Mouse (Mus musculus) ES-CJ7 (cell line): ENCODE measurements at regions not wholly inside any gene's neighbourhood (a gene's known extent, or its start where the extent isn't known, plus 50 kb on each side); places are given as distances from the start of the nearest gene placed in this dataset.
"Not testable (repeated sequence)": the region's sequence is repeated elsewhere in the genome, so short reads cannot be mapped to it uniquely, and the experiment has no call there.

Experiments used
- DNase-seq: peaks from one replicate; pipeline ENCODE4 v3.0.0; 2011; ENCODE audit warnings: low read depth, low spot score

DNA sequence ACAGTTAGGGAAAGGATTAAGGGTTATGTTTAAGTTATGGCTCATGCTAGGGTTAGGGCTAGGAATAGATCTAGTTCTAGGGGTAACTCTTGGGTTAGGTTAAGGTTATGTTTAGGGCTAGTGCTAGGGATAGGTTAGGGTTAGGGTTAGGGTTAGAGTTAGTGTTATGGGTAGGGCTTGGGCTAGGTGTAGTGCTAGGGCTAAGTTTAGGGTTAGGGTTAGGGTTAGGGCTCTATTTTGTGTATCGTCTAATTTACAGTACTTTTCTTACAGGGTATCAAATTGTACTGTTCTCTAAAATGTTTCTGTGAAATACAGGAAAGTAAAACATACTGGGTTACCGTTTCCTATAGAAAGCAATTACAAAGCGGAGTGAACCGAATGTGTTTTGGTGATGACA, 64.8 kb downstream of the Ptchd3 start:
- no peak for DNase-seq

DNA sequence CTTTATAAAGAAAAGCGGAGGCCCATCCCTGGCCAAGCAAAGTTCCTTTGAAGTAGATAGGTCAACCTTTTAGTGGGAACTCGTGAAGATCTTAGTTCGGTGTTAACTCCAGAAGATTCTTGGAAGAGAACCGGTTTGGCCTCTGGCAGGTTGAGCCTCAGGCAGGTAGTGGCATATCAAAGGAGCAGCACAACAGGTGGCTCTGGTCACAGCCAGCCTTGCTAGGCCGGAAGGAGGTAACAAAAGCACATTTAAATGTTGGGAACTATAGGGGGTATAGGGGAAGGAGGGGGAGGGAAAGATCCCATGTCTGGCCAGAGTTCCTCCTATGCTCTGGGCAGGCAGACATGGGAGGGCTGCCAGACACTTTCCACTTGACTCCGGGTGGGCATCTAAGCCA, 74.3 kb downstream of the Ptchd3 start:
- DNase-seq = peak; percentile 8

GRCm38 (mm10) chr11:121924631-121925030, 94.6 kb downstream of the Ptchd3 start:
- peak; percentile 27 for DNase-seq

DNA sequence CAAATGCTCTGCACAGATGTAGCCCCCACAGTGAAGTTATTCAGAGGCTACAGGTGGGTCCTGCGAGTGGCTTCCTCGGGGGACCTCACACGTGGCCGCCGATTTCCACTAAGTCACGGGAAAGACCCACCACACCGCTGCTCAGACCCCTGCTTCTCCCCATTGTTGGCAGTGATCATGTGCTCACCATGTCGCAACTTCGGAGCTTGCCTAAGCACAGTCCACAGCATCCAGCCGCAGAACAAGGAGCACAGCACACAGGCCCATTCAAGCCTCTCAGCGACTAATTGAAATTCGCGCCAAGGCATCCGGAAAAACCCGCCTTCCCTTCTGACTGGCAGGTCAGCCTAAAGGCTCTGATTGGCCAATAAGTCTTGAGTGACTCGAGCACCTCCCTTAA, 95.0 kb downstream of the Ptchd3 start:
- DNase-seq = peak; percentile 35

- peak; percentile 80 for DNase-seq
Measured at GRCm38 (mm10) chr11:121951726-121952125, 121.7 kb downstream of the Ptchd3 start.

DNA sequence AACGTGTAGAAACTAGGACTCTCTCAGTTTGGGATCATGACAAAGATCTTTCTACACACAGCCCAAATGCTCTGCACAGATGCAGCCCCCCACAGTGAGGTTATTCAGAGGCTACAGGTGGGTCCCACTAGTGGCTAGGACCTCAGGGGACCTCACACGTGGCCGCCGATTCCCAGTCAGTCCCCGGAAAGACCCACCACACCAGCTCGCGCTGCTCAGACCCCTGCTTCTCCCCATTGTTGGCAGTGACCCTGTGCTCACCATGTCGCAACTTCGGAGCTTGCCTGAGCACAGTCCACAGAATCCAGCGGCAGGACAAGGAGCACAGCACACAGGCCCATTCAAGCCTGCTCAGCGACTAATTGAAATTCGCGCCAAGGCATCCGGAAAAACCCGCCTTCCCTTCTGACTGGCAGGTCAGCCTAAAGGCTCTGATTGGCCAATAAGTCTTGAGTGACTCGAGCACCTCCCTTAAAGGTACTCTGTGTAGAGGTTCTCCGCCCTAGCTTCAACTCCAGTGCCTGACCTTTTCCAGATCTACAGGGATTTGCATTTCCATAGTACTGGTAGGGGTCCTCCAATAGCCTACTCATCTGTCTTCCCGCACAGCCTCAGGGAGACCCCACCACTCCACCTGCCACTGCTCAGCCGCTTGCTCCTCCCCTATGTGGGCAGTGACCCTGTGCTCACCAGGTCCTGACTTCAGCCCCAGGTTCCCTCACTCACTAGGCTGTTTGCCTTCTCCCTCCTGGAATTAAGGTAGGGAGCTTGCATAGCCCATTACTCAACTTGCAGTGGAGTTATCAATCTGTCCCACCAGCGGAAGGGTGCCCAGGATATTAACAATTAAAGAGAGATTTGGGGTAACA, 126.6 kb downstream of the Ptchd3 start:
- DNase-seq = not testable (repeated sequence)

DNA sequence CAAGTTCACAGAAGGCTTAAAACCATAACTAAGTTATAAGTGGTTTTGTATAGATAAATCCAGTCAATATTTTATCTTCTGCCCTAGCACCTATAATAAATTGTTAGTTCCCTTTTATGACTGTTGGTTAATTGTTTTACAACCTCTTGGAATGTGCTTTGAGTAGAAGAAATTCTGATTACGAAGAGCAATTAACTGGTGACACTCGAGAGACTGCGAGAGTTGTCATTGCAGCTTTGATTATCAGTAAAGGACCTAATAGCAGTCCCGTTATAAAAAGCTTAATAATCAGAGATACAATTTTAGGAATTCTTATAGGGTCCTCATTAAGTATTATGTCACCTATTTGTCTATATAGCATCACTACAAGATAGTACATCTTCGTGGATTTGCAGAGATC, 128.7 kb downstream of the Ptchd3 start:
- DNase-seq = not testable (repeated sequence)

- peak; percentile 52 for DNase-seq
Measured at GRCm38 (mm10) chr11:121964111-121964510, 134.1 kb downstream of the Ptchd3 start.

GRCm38 (mm10) chr11:121965911-121966310, 135.9 kb downstream of the Ptchd3 start:
- DNase-seq = peak; percentile 28
